Mouse (Mus musculus): ENCODE results near the gene Kif2c. TPM values are rescaled to one million over a fixed set of nuclear protein-coding genes. Genes with fewer than 3 reads are reported as not detected.

Kif2c gene
- polyA plus RNA-seq, 1 experiment from 2014 or later: 57.3 TPM

GRCm38 (mm10) chr4:117138295-117139216 lies 43.9 kb downstream of the Kif2c start:
- no peak for DNase-seq (ENCODE audit: low spot score)
- Histone ChIP-seq H3K27me3 (replicated peaks; ENCODE audit: control insufficient read depth, insufficient read depth, low read length) (peaks cover under 1% of the 10 kb centered on the region; the same call in 1 of the 2 replicates), H3K9me3 (ENCODE audit: control insufficient read depth, low read length) (no peaks in the 10 kb centered on the region), H3K4me3 (ENCODE audit: low read depth, low read length) (no peak overlapping the region), H3K4me1 (replicated peaks; ENCODE audit: control insufficient read depth, insufficient read depth, low read length) (peaks cover 23% of the 10 kb centered on the region), H3K9ac (ENCODE audit: low read depth, low read length) (no peak overlapping the region), H3K27ac (ENCODE audit: low read depth, low read length) (no peak overlapping the region), H3K36me3 (ENCODE audit: control insufficient read depth, insufficient read depth, low read length) (no peaks in the 10 kb centered on the region), H3K4me2 (0 out of 2 replicates have a peak overlapping the region, but pooled peaks have one; percentile 7)
- 64% methylated on average over 16 of the region's 17 CpGs for WGBS
- no peak for ATAC-seq (replicated peaks; ENCODE audit: low FRiP score)

GRCm38 (mm10) chr4:117136034-117136433 lies 46.4 kb downstream of the Kif2c start:
- Histone ChIP-seq H3K9ac (ENCODE audit: low read depth, low read length) (peak overlapping the region; percentile 56; the same call in 1 of the 2 replicates), H3K9me3 (ENCODE audit: control insufficient read depth, low read length) (no peaks in the 10 kb centered on the region), H3K27me3 (replicated peaks; ENCODE audit: control insufficient read depth, insufficient read depth, low read length) (peaks cover 21% of the 10 kb centered on the region), H3K4me1 (replicated peaks; ENCODE audit: control insufficient read depth, insufficient read depth, low read length) (peaks cover 27% of the 10 kb centered on the region), H3K4me2 (peak overlapping the region; percentile 53), H3K27ac (ENCODE audit: low read depth, low read length) (peak overlapping the region; percentile 73), H3K36me3 (ENCODE audit: control insufficient read depth, insufficient read depth, low read length) (no peaks in the 10 kb centered on the region), H3K4me3 (ENCODE audit: low read depth, low read length) (0 out of 2 replicates have a peak overlapping the region, but pooled peaks have one; percentile 15)
- WGBS: 18% methylated on average over 8 of the region's 8 CpGs
- ATAC-seq (replicated peaks; ENCODE audit: low FRiP score): peak; percentile 64
- no peak for DNase-seq (ENCODE audit: low spot score)

- Histone ChIP-seq H3K4me2 (peak overlapping the region; percentile 100), H3K27ac (ENCODE audit: low read depth, low read length) (no peak overlapping the region), H3K36me3 (ENCODE audit: control insufficient read depth, insufficient read depth, low read length) (peaks cover 4% of the 10 kb centered on the region; the same call in 1 of the 2 replicates), H3K27me3 (replicated peaks; ENCODE audit: control insufficient read depth, insufficient read depth, low read length) (peaks cover 21% of the 10 kb centered on the region), H3K4me1 (replicated peaks; ENCODE audit: control insufficient read depth, insufficient read depth, low read length) (peaks cover 27% of the 10 kb centered on the region), H3K9ac (ENCODE audit: low read depth, low read length) (no peak overlapping the region), H3K9me3 (ENCODE audit: control insufficient read depth, low read length) (no peaks in the 10 kb centered on the region), H3K4me3 (ENCODE audit: low read depth, low read length) (peak overlapping the region; percentile 88; the same call in 1 of the 2 replicates)
- no peak for ATAC-seq (replicated peaks; ENCODE audit: low FRiP score)
- 40% methylated on average over 2 of the region's 2 CpGs for WGBS
- no peak for DNase-seq (ENCODE audit: low spot score)
These were observed 47.8 kb downstream of the Kif2c start for GRCm38 (mm10) chr4:117134601-117134995.

- peak within 1 kb of the TSS; percentile 45; the same call in 1 of the 2 replicates for H3K27ac ChIP-seq (ENCODE audit: low read depth, low read length)
- peak; percentile 98 for DNase-seq (ENCODE audit: low spot score)
- WGBS: 2% methylated on average over 48 of the region's 48 CpGs
These were observed 48.4 kb downstream of the Kif2c start, which contains the start of gene Plk3 for GRCm38 (mm10) chr4:117133817-117134600. Gene Plk3, minus strand, starts transcription at chr4:117133963.

GRCm38 (mm10) chr4:117133366-117133796 lies 49.1 kb downstream of the Kif2c start:
- ATAC-seq (replicated peaks; ENCODE audit: low FRiP score): peak; percentile 6; the same call in 1 of the 2 replicates
- peak; percentile 56 for DNase-seq (ENCODE audit: low spot score)
- Histone ChIP-seq H3K36me3 (ENCODE audit: control insufficient read depth, insufficient read depth, low read length) (peaks cover 6% of the 10 kb centered on the region; the same call in 1 of the 2 replicates), H3K9me3 (ENCODE audit: control insufficient read depth, low read length) (no peaks in the 10 kb centered on the region), H3K4me1 (replicated peaks; ENCODE audit: control insufficient read depth, insufficient read depth, low read length) (peaks cover 23% of the 10 kb centered on the region), H3K4me2 (peak overlapping the region; percentile 100), H3K4me3 (ENCODE audit: low read depth, low read length) (peak overlapping the region; percentile 88), H3K27me3 (replicated peaks; ENCODE audit: control insufficient read depth, insufficient read depth, low read length) (peaks cover 21% of the 10 kb centered on the region), H3K27ac (ENCODE audit: low read depth, low read length) (peak overlapping the region; percentile 45; the same call in 1 of the 2 replicates), H3K9ac (ENCODE audit: low read depth, low read length) (peak overlapping the region; percentile 87)
- WGBS: under 1% methylated on average over 42 of the region's 42 CpGs

More at GRCm38 (mm10) chr4:117133817-117134600, 48.4 kb downstream of the Kif2c start, which contains the start of gene Plk3:
- H3K4me3 ChIP-seq (ENCODE audit: low read depth, low read length): peak within 1 kb of the TSS; percentile 88
- H3K4me1 ChIP-seq (replicated peaks; ENCODE audit: control insufficient read depth, insufficient read depth, low read length): peaks cover 26% of the 10 kb centered on the region
- peaks cover 4% of the 10 kb centered on the region; the same call in 1 of the 2 replicates for H3K36me3 ChIP-seq (ENCODE audit: control insufficient read depth, insufficient read depth, low read length)
- peaks cover 21% of the 10 kb centered on the region for H3K27me3 ChIP-seq (replicated peaks; ENCODE audit: control insufficient read depth, insufficient read depth, low read length)
- peak within 1 kb of the TSS; percentile 100 for H3K4me2 ChIP-seq
- ATAC-seq (replicated peaks; ENCODE audit: low FRiP score): peak; percentile 85
- H3K9ac ChIP-seq (ENCODE audit: low read depth, low read length): peak within 1 kb of the TSS; percentile 87
- H3K9me3 ChIP-seq (ENCODE audit: control insufficient read depth, low read length): no peaks in the 10 kb centered on the region

GRCm38 (mm10) chr4:117132794-117133143 lies 49.7 kb downstream of the Kif2c start:
- Histone ChIP-seq H3K27me3 (replicated peaks; ENCODE audit: control insufficient read depth, insufficient read depth, low read length) (peaks cover 21% of the 10 kb centered on the region), H3K9me3 (ENCODE audit: control insufficient read depth, low read length) (no peaks in the 10 kb centered on the region), H3K9ac (ENCODE audit: low read depth, low read length) (no peak overlapping the region), H3K27ac (ENCODE audit: low read depth, low read length) (no peak overlapping the region), H3K4me1 (replicated peaks; ENCODE audit: control insufficient read depth, insufficient read depth, low read length) (peaks cover 23% of the 10 kb centered on the region), H3K4me2 (peak overlapping the region; percentile 100), H3K4me3 (ENCODE audit: low read depth, low read length) (peak overlapping the region; percentile 88), H3K36me3 (ENCODE audit: control insufficient read depth, insufficient read depth, low read length) (peaks cover 7% of the 10 kb centered on the region; the same call in 1 of the 2 replicates)
- no peak for ATAC-seq (replicated peaks; ENCODE audit: low FRiP score)
- no peak for DNase-seq (ENCODE audit: low spot score)
- WGBS: 22% methylated on average over 11 of the region's 11 CpGs

- ATAC-seq (replicated peaks; ENCODE audit: low FRiP score): no peak
- WGBS: 37% methylated on average over 7 of the region's 7 CpGs
These were observed 50.3 kb downstream of the Kif2c start for GRCm38 (mm10) chr4:117131890-117132793.

More at GRCm38 (mm10) chr4:117131890-117132793, 50.3 kb downstream of the Kif2c start:
- H3K27me3 ChIP-seq (replicated peaks; ENCODE audit: control insufficient read depth, insufficient read depth, low read length): peaks cover 21% of the 10 kb centered on the region
- H3K9me3 ChIP-seq (ENCODE audit: control insufficient read depth, low read length): no peaks in the 10 kb centered on the region
- no peak for DNase-seq (ENCODE audit: low spot score)
- no peak overlapping the region for H3K27ac ChIP-seq (ENCODE audit: low read depth, low read length)
- H3K4me2 ChIP-seq: peak overlapping the region; percentile 100
- no peak overlapping the region for H3K9ac ChIP-seq (ENCODE audit: low read depth, low read length)
- H3K36me3 ChIP-seq (ENCODE audit: control insufficient read depth, insufficient read depth, low read length): peaks cover 7% of the 10 kb centered on the region; the same call in 1 of the 2 replicates
- H3K4me3 ChIP-seq (ENCODE audit: low read depth, low read length): peak overlapping the region; percentile 88
- peaks cover 23% of the 10 kb centered on the region for H3K4me1 ChIP-seq (replicated peaks; ENCODE audit: control insufficient read depth, insufficient read depth, low read length)
